Mouse (Mus musculus) C2C12 (cell line): ENCODE measurements around the gene Tff1.

Experiments used
- CEBPB ChIP-seq: IDR thresholded peaks from one replicate; pipeline ENCODE4 v1.6.1; 2011; ENCODE audit warnings: low read depth, mild to moderate bottlenecking, control low read depth, moderate library complexity
- CTCF ChIP-seq: IDR thresholded peaks from one replicate; pipeline ENCODE4 v1.5.1; 2011; ENCODE audit not compliant: control insufficient read depth, insufficient read depth, insufficient read length
- MAX ChIP-seq: IDR thresholded peaks from one replicate; pipeline ENCODE4 v1.6.1; 2011; ENCODE audit warnings: mild to moderate bottlenecking, control low read depth
- MYOD1 ChIP-seq: IDR thresholded peaks from one replicate; pipeline ENCODE4 v1.6.1; 2011; ENCODE audit warnings: low read depth; ENCODE audit not compliant: control insufficient read depth, insufficient read length
- MYOG ChIP-seq: IDR thresholded peaks from one replicate; pipeline ENCODE4 v1.6.1; 2011; ENCODE audit not compliant: control insufficient read depth, insufficient read length; ENCODE audit errors: extremely low read depth
- USF1 ChIP-seq: IDR thresholded peaks from one replicate; pipeline ENCODE4 v1.6.1; 2011; ENCODE audit warnings: low read depth, mild to moderate bottlenecking, control low read depth, moderate library complexity

- no peak for TF ChIP-seq CEBPB
- TF ChIP-seq CTCF = no peak
- TF ChIP-seq USF1 = no peak
- TF ChIP-seq MAX = no peak
- no peak for TF ChIP-seq MYOG
- no peak for TF ChIP-seq MYOD1
These were observed 7.2 kb downstream of the Tff1 start for GRCm38 (mm10) chr17:31157921-31158320.
